Mouse (Mus musculus) midbrain, embryonic 16.5 days (tissue): ENCODE measurements around the gene Col4a1. TPM values are rescaled to one million over a fixed set of nuclear protein-coding genes. Genes with fewer than 3 reads are reported as not detected.

Experiments
- ATAC-seq: fragments of 200-750 bp; cut with Nextera tagmentation; 2 replicates; pipeline ENCODE4 v1.8.0; 2017; ENCODE audit warnings: moderate TSS enrichment
- H3K27ac ChIP-seq: fragments of 300-500 bp; sonication (generic); 2 replicates; pipeline ENCODE4 v1.5.1; 2014; ENCODE audit warnings: mild to moderate bottlenecking, low read length, mixed read lengths
- H3K27me3 ChIP-seq: fragments of 300-500 bp; sonication (generic); 2 replicates; pipeline ENCODE4 v1.6.1; 2014; ENCODE audit warnings: low read depth, low read length, mixed read lengths; ENCODE audit not compliant: control insufficient read depth, insufficient read depth
- H3K36me3 ChIP-seq: fragments of 300-500 bp; sonication (generic); 2 replicates; pipeline ENCODE4 v1.6.1; 2014; ENCODE audit warnings: mild to moderate bottlenecking, low read length, moderate library complexity, mixed read lengths; ENCODE audit not compliant: control insufficient read depth, insufficient read depth
- H3K4me1 ChIP-seq: fragments of 300-500 bp; sonication (generic); 2 replicates; pipeline ENCODE4 v1.6.1; 2014; ENCODE audit warnings: mild to moderate bottlenecking, low read length, mixed read lengths; ENCODE audit not compliant: control insufficient read depth, insufficient read depth
- H3K4me2 ChIP-seq: fragments of 300-500 bp; sonication (generic); 2 replicates; pipeline ENCODE4 v1.6.1; 2014; ENCODE audit warnings: mild to moderate bottlenecking, low read length, mixed read lengths
- H3K4me3 ChIP-seq: fragments of 300-500 bp; sonication (generic); 2 replicates; pipeline ENCODE4 v1.5.1; 2014; ENCODE audit warnings: low read depth, mild to moderate bottlenecking, low read length, moderate library complexity, mixed read lengths
- H3K9ac ChIP-seq: fragments of 300-500 bp; sonication (generic); 2 replicates; pipeline ENCODE4 v1.6.1; 2014; ENCODE audit warnings: low read depth, low read length, mixed read lengths
- H3K9me3 ChIP-seq: fragments of 300-500 bp; sonication (generic); replicated peaks from 2 replicates; pipeline ENCODE4 v1.6.1; 2014; ENCODE audit warnings: mild to moderate bottlenecking, low read length, mixed read lengths; ENCODE audit not compliant: control insufficient read depth, poor library complexity, severe bottlenecking
- WGBS: fragments of 180-500 bp; shearing (Covaris S2); extraction: QIAGEN DNeasy Blood & Tissue Kit; methylation state at CpG from one replicate; pipeline ENCODE4 v1.1.7; 2014; 5-methylcytosine and 5-hydroxymethylcytosine counted together
- polyA plus RNA-seq: library from polyadenylated mRNA; unstranded; fragments of >200 nt; fragmentation: Nextera tagmentation; extraction: Ambion mirVana; gene quantifications from 2 replicates; pipeline ENCODE4 v1.2.1, GENCODE M21; 2015

Col4a1 gene
- polyA plus RNA-seq, 1 experiment from 2014 or later: 73.6 TPM

DNA sequence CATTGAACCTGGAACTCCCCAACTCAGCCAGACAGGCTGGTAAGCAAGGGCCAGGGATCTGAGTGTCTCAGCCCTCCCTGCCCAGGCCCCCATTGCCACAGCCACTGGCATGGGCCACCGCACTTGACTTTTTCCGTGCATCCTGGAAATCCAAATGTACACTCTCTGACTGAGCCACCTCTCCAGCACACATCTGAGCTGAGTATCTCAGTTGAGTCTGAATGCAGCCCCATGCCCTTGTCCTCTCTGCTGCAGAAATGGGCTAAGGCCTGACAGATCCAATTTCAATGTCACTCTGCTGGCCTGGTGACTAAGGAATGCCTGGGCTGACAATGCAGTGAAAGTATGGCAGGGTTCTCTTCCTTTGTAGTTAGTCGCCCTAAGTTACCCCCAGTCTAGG, 114.6 kb downstream of the Col4a1 start:
- Histone ChIP-seq H3K4me2 (no peak overlapping the region), H3K4me3 (no peak overlapping the region), H3K36me3 (no peaks in the 10 kb centered on the region), H3K27ac (no peak overlapping the region), H3K9ac (no peak overlapping the region), H3K27me3 (no peaks in the 10 kb centered on the region), H3K9me3 (no peaks in the 10 kb centered on the region), H3K4me1 (no peaks in the 10 kb centered on the region)
- no peak for ATAC-seq
- 69% methylated on average over 3 of the region's 3 CpGs for WGBS

DNA sequence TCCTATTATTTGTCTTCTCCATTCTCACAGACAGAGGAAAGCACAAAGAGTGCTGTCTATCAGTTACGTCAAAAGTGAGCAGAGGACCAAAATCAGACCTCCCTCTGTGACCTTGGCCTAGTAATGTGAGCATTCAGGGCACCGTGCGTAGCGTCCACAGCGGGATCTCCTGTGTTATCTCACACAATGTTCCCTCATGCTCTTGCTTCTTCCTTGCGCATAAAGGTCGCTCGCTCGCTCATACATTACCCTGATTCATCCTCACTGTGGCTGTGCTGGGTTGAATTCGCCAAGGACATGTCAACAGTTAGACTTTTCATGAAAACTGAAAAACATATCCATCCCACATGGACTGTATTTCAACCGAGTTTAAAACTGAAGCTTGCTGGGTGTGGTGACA, 115.4 kb downstream of the Col4a1 start:
- Histone ChIP-seq H3K9ac (no peak overlapping the region), H3K36me3 (no peaks in the 10 kb centered on the region), H3K4me3 (no peak overlapping the region), H3K4me2 (no peak overlapping the region), H3K27ac (no peak overlapping the region), H3K4me1 (no peaks in the 10 kb centered on the region), H3K9me3 (no peaks in the 10 kb centered on the region), H3K27me3 (no peaks in the 10 kb centered on the region)
- ATAC-seq: no peak
- 75% methylated on average over 11 of the region's 11 CpGs for WGBS

DNA sequence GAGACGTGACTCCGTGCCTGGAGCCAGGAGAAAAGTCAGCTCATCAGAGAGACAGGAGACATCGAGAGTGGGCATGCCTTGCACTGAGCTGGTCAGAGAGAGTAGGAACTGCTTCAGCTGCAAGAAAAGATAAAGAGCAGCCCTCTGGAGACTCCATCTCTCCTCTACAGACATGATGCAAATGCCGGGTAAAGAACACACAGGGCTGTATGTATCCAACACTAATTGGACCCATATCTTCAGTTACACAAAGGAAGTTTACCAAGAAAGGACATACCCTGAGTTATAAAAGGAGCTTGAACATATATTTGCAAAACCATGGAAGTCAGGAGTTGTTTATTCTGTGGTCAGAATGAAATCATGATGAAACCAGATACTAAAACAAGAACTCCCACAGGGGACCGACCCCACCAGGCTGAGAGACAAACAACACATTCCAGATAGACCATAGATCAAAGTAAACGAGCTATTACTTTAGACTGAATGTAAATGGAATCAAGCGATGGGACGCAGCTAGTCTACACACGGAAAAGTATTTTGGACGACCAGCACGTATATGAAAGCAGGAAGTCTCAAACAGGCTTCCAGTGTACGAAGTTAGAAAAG, 119.8 kb downstream of the Col4a1 start:
- H3K36me3 ChIP-seq: no peaks in the 10 kb centered on the region
- H3K9ac ChIP-seq: no peak overlapping the region
- no peak overlapping the region for H3K4me3 ChIP-seq
- no peak for ATAC-seq
- no peak overlapping the region for H3K4me2 ChIP-seq
- WGBS: 67% methylated on average over 12 of the region's 12 CpGs
- H3K27ac ChIP-seq: no peak overlapping the region
- no peaks in the 10 kb centered on the region for H3K27me3 ChIP-seq
- peaks cover 5% of the 10 kb centered on the region; the same call in 1 of the 2 replicates for H3K4me1 ChIP-seq
- no peaks in the 10 kb centered on the region for H3K9me3 ChIP-seq

DNA sequence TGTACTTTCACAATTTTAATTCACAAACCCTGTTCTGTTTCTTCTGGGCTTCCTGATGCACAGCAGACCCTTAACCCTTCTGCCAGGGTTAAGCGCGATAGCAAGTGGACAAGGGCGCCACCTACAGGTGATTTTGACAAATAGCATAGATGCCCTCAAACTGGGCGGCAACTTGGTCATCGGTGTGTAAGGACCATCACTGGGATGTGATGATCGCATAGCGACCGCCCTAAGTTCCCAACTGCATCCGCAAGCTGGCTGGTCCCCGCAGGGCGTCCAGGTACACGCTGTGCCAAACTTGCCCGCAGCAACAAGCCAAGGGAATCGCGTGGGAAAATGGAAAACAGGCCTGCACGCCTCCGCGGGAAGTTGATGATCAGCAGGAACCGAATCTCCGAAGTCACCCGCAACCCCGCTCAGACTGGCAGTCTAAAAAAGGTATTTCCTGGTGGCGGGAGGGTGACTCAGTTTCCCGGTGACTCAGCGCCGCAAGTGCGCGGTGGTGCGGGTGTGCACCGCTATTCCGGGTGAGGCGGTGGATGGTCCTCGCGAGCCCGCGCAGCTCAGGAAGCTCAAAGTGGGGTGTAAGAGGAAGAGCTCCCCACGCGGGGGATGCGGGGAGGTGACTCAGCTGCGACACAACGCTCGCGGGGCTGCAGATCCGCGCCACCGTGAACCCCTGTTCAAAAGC, 124.9 kb downstream of the Col4a1 start:
- ATAC-seq: peak; percentile 77
- peak overlapping the region; percentile 92 for H3K4me2 ChIP-seq

DNA sequence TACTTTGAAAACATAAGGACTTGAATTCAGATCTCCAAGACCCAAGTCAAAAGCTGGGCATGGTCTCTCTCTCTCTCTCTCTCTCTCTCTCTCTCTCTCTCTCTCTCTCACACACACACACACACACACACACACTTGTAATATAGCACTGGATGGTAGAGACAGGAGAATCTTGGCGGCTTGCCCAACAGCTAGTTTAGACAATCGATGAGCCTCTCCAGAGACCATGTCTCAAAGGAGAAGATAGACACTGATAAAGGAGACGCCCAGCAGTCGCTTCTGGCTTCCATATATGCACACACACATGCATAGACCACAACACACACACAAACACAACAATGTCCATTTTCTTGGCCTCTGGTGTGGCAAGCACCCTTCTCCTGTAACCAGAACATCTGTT, 126.2 kb downstream of the Col4a1 start:
- Histone ChIP-seq H3K36me3 (no peaks in the 10 kb centered on the region), H3K9ac (no peak overlapping the region; the same call in 1 of the 2 replicates), H3K4me1 (peaks cover 6% of the 10 kb centered on the region; the same call in 1 of the 2 replicates), H3K27ac (no peak overlapping the region), H3K9me3 (no peaks in the 10 kb centered on the region), H3K4me3 (no peak overlapping the region), H3K4me2 (no peak overlapping the region), H3K27me3 (no peaks in the 10 kb centered on the region)
- ATAC-seq: no peak
- WGBS: 68% methylated on average over 4 of the region's 4 CpGs

More for the DNA sequence above, 124.9 kb downstream of the Col4a1 start:
- no peaks in the 10 kb centered on the region for H3K27me3 ChIP-seq
- WGBS: under 1% methylated on average over 42 of the region's 46 CpGs
- no peak overlapping the region for H3K27ac ChIP-seq
- H3K36me3 ChIP-seq: no peaks in the 10 kb centered on the region
- no peaks in the 10 kb centered on the region for H3K9me3 ChIP-seq
- H3K9ac ChIP-seq: peak overlapping the region; percentile 63
- peaks cover 6% of the 10 kb centered on the region; the same call in 1 of the 2 replicates for H3K4me1 ChIP-seq
- H3K4me3 ChIP-seq: peak overlapping the region; percentile 47

DNA sequence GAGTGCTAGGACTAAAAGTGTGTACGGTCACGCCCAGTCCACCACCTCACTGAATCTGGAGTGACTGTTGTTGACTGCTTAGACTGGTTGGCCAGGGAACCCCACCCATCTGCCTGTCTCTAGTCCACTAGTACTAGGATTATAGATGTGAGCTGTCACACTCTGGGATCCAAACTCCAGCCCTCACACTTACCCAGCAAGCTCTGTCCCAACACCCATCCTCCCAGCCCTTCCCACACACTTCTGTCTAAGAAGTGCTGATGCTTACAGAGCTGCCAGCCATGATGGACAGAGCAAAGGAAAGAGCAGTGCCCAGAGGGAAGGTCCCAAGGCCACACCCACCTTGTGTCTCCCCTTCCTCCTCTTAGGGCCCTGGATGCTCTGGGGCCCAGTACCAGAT, 127.0 kb downstream of the Col4a1 start:
- H3K9me3 ChIP-seq: no peaks in the 10 kb centered on the region
- no peaks in the 10 kb centered on the region for H3K36me3 ChIP-seq
- no peaks in the 10 kb centered on the region for H3K27me3 ChIP-seq
- WGBS: 94% methylated on average over 2 of the region's 2 CpGs
- H3K4me1 ChIP-seq: peaks cover 6% of the 10 kb centered on the region; the same call in 1 of the 2 replicates
- H3K4me3 ChIP-seq: no peak overlapping the region
- H3K4me2 ChIP-seq: no peak overlapping the region
- no peak overlapping the region for H3K9ac ChIP-seq
- no peak for ATAC-seq
- no peak overlapping the region for H3K27ac ChIP-seq

DNA sequence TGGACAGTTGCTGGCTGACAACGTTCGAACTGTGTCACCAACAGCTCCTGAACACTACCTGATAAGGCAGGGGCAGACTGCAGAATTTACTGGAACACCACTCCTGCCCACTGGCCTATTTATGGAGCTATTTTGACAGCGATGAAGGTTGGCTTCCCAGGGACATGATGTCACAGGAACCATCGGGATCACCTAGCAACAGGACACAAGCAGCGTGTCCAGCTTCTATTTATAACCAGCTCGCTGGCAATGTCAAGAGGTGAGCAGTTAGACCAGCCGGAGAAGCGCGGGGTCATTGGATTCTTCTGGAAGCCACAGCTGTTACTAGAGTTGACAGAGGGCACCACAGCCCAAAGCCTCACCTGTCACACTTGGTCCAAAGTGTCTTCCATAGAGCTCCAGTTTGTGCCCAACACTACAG, 129.0 kb downstream of the Col4a1 start:
- Histone ChIP-seq H3K4me2 (no peak overlapping the region), H3K4me3 (no peak overlapping the region), H3K9ac (no peak overlapping the region), H3K9me3 (no peaks in the 10 kb centered on the region), H3K4me1 (peaks cover 6% of the 10 kb centered on the region; the same call in 1 of the 2 replicates), H3K27me3 (no peaks in the 10 kb centered on the region), H3K36me3 (no peaks in the 10 kb centered on the region), H3K27ac (no peak overlapping the region)
- 70% methylated on average over 9 of the region's 9 CpGs for WGBS
- no peak for ATAC-seq

DNA sequence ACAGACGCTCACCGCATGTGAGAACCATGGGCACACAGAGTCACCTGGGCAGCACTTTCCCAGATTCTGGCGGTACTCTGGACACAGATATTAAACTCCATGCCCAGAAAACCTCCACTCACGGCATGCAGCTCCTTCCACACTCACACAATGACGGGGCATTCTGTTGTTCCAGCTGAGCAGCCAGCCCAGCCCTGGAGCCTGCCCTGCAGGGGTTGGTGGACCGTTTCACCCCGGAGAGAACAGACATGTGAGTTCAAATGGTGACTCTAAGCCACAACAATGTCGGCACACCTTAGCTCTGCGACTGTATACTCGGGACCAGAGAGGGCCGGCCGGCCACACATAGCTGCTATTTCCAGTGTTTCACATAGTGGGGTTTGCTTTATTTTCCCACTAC, 130.0 kb downstream of the Col4a1 start:
- Histone ChIP-seq H3K36me3 (no peaks in the 10 kb centered on the region), H3K4me3 (no peak overlapping the region), H3K9ac (no peak overlapping the region), H3K4me2 (no peak overlapping the region), H3K27ac (no peak overlapping the region), H3K27me3 (no peaks in the 10 kb centered on the region), H3K9me3 (no peaks in the 10 kb centered on the region), H3K4me1 (peaks cover 2% of the 10 kb centered on the region; the same call in 1 of the 2 replicates)
- WGBS: 81% methylated on average over 12 of the region's 12 CpGs
- no peak for ATAC-seq

DNA sequence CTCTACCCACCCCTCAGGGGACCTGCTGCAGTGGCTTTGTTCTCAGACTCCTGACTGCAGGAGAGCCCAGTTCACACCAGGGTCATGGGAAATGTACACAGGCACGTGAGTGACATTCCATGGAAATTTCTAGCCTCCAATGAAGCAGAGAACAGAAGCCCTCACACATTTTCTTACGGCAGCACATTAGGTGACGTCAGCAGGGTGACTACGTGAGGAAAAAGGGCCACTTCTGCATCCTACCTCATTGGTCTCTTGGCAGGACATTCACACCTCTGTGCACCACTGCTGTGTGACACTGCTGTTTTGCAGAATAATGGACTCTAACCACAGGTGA, 130.5 kb downstream of the Col4a1 start:
- no peak overlapping the region for H3K4me2 ChIP-seq
- no peak overlapping the region for H3K4me3 ChIP-seq
- no peaks in the 10 kb centered on the region for H3K36me3 ChIP-seq
- H3K4me1 ChIP-seq: no peaks in the 10 kb centered on the region
- ATAC-seq: no peak
- no peak overlapping the region for H3K27ac ChIP-seq
- 60% methylated on average over 4 of the region's 4 CpGs for WGBS
- no peaks in the 10 kb centered on the region for H3K9me3 ChIP-seq
- no peaks in the 10 kb centered on the region for H3K27me3 ChIP-seq
- H3K9ac ChIP-seq: no peak overlapping the region
